Mouse (Mus musculus): ENCODE measurements around the gene Tjp1.

- TF ChIP-seq CTCF (IDR thresholded peaks at IDR 0.05), result no peak
- no peak for TF ChIP-seq EP300 (IDR thresholded peaks at IDR 0.05)
Observed at GRCm38 (mm10) chr7:65410668-65411067, 116.9 kb downstream of the Tjp1 start.
